Mouse (Mus musculus) ES-E14 (cell line): ENCODE measurements around the gene Tor2a. TPM values are rescaled to one million over a fixed set of nuclear protein-coding genes. Genes with fewer than 3 reads are reported as not detected.
A peak's percentile ranks its signal among the peaks of the same experiment; 100 is the strongest.

Source experiments
- DNase-seq: peaks from one replicate; pipeline ENCODE4 v3.0.0-alpha.2; 2013; ENCODE audit warnings: low read depth, low spot score
- H3K27ac ChIP-seq: 2 replicates; pipeline ENCODE4 v1.5.1; 2012; ENCODE audit warnings: low read depth, mild to moderate bottlenecking, low read length, moderate library complexity, mixed read lengths; ENCODE audit not compliant: poor library complexity, insufficient read depth, severe bottlenecking
- H3K36me3 ChIP-seq: 2 replicates; pipeline ENCODE4 v1.6.1; 2012; ENCODE audit warnings: mild to moderate bottlenecking, low read length, moderate library complexity, mixed read lengths; ENCODE audit not compliant: control insufficient read depth, poor library complexity, insufficient read depth, severe bottlenecking
- H3K4me1 ChIP-seq, 2 experiments: fragments of 150-350 bp in 1 of 2; sonication (generic) in 1 of 2; 2 replicates each; pipeline ENCODE4 v1.6.1; 2012; ENCODE audit warnings: low read length in 2 of 2, mild to moderate bottlenecking in 1 of 2, mixed read lengths in 1 of 2; ENCODE audit not compliant: control insufficient read depth in 2 of 2, insufficient read depth in 2 of 2, poor library complexity in 1 of 2
- H3K4me3 ChIP-seq, 2 experiments: fragments of 150-350 bp in 1 of 2; sonication (generic) in 1 of 2; 2 replicates each; pipeline ENCODE4 v1.5.1; 2012; ENCODE audit warnings: low read length in 2 of 2, low read depth in 1 of 2, mild to moderate bottlenecking in 1 of 2, mixed read lengths in 1 of 2; ENCODE audit not compliant: insufficient read depth in 1 of 2, poor library complexity in 1 of 2, severe bottlenecking in 1 of 2
- H3K9ac ChIP-seq: 2 replicates; pipeline ENCODE4 v1.6.1; 2012; ENCODE audit warnings: low read depth, mild to moderate bottlenecking, low read length, mixed read lengths; ENCODE audit not compliant: poor library complexity, insufficient read depth, severe bottlenecking
- H3K9me3 ChIP-seq: fragments of 150-350 bp; sonication (generic); 2 replicates; pipeline ENCODE4 v1.6.1; 2012; ENCODE audit warnings: low read depth, mild to moderate bottlenecking, low read length; ENCODE audit not compliant: control insufficient read depth, insufficient read depth
- CHD2 ChIP-seq: IDR thresholded peaks from 2 replicates; pipeline ENCODE4 v1.6.1; 2014; ENCODE audit warnings: mild to moderate bottlenecking, low read depth, low read length, inconsistent platforms
- HCFC1 ChIP-seq: IDR thresholded peaks from 2 replicates; pipeline ENCODE4 v1.6.1; 2012; ENCODE audit warnings: low read length, inconsistent platforms, borderline replicate concordance; ENCODE audit not compliant: insufficient read depth
- MAFK ChIP-seq: IDR thresholded peaks from 2 replicates; pipeline ENCODE4 v1.6.1; 2014; ENCODE audit warnings: mild to moderate bottlenecking, low read depth, low read length, inconsistent platforms; ENCODE audit not compliant: insufficient read depth
- ZC3H11A ChIP-seq: IDR thresholded peaks from 2 replicates; pipeline ENCODE4 v1.6.1; 2012; ENCODE audit warnings: low read depth, mild to moderate bottlenecking, inconsistent platforms, low read length, borderline replicate concordance
- ZNF384 ChIP-seq: IDR thresholded peaks from 2 replicates; pipeline ENCODE4 v1.6.1; 2012; ENCODE audit warnings: low read depth, low read length, inconsistent platforms
- in situ Hi-C, 2 experiments: fragments of 600-800 bp; cut with MboI; formaldehyde crosslinking; loops; one replicate each; pipeline ENCODE4 v1.15.1; 2025; ENCODE audit warnings: low sequenced_read_pairs in 2 of 2, inconsistent platforms in 1 of 2; ENCODE audit not compliant: unreplicated experiment in 2 of 2
- total RNA-seq: library from RNA; depleted of rRNA; stranded (reverse); fragments of 300-350 nt; gene quantifications from 2 replicates; pipeline ENCODE4 v1.2.3, GENCODE M21; 2012

Gene Tor2a
- total RNA-seq, 1 experiment, result 75.9 TPM

DNA sequence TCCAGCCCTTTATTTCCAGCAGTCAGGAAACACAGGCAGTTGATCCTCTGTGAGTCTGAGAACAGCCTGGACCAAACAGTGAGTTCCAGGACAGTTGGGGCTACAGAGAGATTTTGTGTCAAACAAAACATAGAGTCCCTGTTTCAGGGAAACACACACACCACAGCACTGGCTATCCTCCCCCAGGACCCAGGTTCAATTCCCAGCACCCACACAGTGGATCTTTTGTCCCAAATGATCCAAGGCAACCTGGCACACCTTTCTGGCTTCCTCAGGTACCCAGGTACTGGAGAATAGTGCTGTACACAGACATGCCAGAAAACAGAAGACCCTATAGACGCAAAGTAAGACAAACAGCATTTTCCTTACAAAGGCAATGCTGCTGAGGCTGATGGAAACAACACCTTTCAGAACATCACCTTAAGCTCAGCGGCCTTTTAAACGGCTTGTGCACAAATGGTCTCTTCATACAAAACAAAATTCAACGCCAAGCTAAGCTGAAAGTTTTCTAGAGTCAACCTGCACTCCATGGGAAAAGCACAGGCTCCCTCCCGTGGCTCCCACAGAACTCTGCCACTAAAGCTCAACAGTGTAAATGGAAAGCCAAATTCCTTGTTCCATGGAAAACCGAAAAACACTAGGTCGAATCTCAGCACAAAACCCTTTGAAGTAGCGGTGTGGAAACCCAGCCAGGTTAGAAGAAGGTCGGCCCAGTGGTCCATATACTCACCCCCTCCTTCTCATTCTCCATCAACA lies 45.6 kb upstream of the Tor2a start:
- H3K36me3 ChIP-seq, result peaks cover 42% of the 10 kb centered on the region
- in situ Hi-C loops, result no loop called here

GRCm38 (mm10) chr2:32712108-32712551 lies 44.9 kb upstream of the Tor2a start:
- peaks cover 35% of the 10 kb centered on the region for H3K36me3 ChIP-seq
- peak overlapping the region; percentile 95 to 99 for H3K4me3 ChIP-seq
- DNase-seq, result no peak
- no peaks in the 10 kb centered on the region for H3K9me3 ChIP-seq
- in situ Hi-C loops, result no loop called here
- peaks cover 5 to 19% of the 10 kb centered on the region in 2 experiments; a peak in 3 of 4 replicates for H3K4me1 ChIP-seq
- H3K27ac ChIP-seq, result peak overlapping the region; percentile 87
- TF ChIP-seq MAFK (no peak), ZC3H11A (no peak), ZNF384 (no peak), CHD2 (no peak), HCFC1 (no peak)
- peak overlapping the region; percentile 97 for H3K9ac ChIP-seq

More for the DNA sequence above, 45.6 kb upstream of the Tor2a start:
- Histone ChIP-seq H3K27ac (peak overlapping the region; percentile 87), H3K4me3 (peak overlapping the region; percentile 95 to 99), H3K9ac (peak overlapping the region; percentile 97), H3K9me3 (no peaks in the 10 kb centered on the region), H3K4me1 (peaks cover 5 to 19% of the 10 kb centered on the region in 2 experiments; a peak in 3 of 4 replicates)
- TF ChIP-seq ZC3H11A (no peak), ZNF384 (no peak)
- no peak for DNase-seq

DNA sequence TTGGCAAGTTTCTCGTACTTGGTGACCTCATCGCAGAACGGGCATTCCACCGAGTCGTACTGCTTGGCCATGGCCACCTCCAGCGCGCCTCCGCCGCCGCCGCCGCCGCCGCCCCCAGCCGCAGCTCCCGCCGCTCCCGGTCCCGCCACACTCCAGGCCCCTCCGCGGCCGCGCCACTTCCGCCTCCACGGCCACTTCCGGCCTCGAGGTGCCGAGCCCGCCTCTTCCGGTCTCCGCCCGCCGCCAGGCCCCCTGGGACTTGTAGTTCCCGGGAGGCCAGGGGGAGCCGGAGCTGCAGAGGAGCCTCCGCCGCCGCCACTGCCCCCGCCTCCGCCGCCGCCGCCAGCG lies 44.5 kb upstream of the Tor2a start:
- peaks cover 32% of the 10 kb centered on the region for H3K36me3 ChIP-seq
- in situ Hi-C loops, result no loop called here
- peaks cover 5 to 19% of the 10 kb centered on the region in 2 experiments; a peak in 3 of 4 replicates for H3K4me1 ChIP-seq
- no peaks in the 10 kb centered on the region for H3K9me3 ChIP-seq
- peak; percentile 83 for DNase-seq
- H3K9ac ChIP-seq, result peak overlapping the region; percentile 97
- peak overlapping the region; percentile 87 for H3K27ac ChIP-seq
- H3K4me3 ChIP-seq, result peak overlapping the region; percentile 95 to 99
- TF ChIP-seq CHD2 (no peak), HCFC1 (peak; percentile 93), ZC3H11A (no peak)

GRCm38 (mm10) chr2:32712934-32713817 lies 43.9 kb upstream of the Tor2a start, which contains the start of gene Cdk9:
TSS of gene Cdk9 (minus strand) at chr2:32713076.
- Histone ChIP-seq H3K36me3 (peaks cover 26% of the 10 kb centered on the region), H3K4me3 (peak within 1 kb of the TSS; percentile 95 to 99), H3K9ac (peak within 1 kb of the TSS; percentile 97), H3K4me1 (peaks cover 5 to 19% of the 10 kb centered on the region in 2 experiments; a peak in 3 of 4 replicates), H3K27ac (peak within 1 kb of the TSS; percentile 87), H3K9me3 (no peaks in the 10 kb centered on the region)
- in situ Hi-C loops, result no loop called here
- peak; percentile 73 for DNase-seq
- TF ChIP-seq ZNF384, result no peak
- peak; percentile 52; the same call in 1 of the 2 replicates for TF ChIP-seq HCFC1
- TF ChIP-seq ZC3H11A, result no peak; the same call in 1 of the 2 replicates
- TF ChIP-seq CHD2, result no peak
- TF ChIP-seq MAFK, result no peak
